Mouse (Mus musculus) CH12.LX (cell line): Measurements from ENCODE around the gene Rab29. TPM values are rescaled to one million over a fixed set of nuclear protein-coding genes. Genes with fewer than 3 reads are reported as not detected.
A peak's percentile ranks its signal among the peaks of the same experiment; 100 is the strongest.

Source experiments
- DNase-seq: peaks from one replicate; pipeline ENCODE4 v3.0.0-alpha.2; 2013; ENCODE audit errors: extremely low read depth
- H3K27ac ChIP-seq: 2 replicates; pipeline ENCODE4 v1.5.1; 2012; ENCODE audit warnings: low read depth, mild to moderate bottlenecking, control low read depth, moderate library complexity; ENCODE audit not compliant: insufficient read depth
- H3K27me3 ChIP-seq: replicated peaks from 2 replicates; pipeline ENCODE3; 2012; ENCODE audit warnings: inconsistent platforms
- H3K36me3 ChIP-seq, 2 experiments: replicated peaks in 1 of 2; 2 replicates each; pipeline versions ENCODE3 to v1.6.1; 2012; ENCODE audit warnings: inconsistent platforms in 1 of 2, low read length in 1 of 2, mild to moderate bottlenecking in 1 of 2, mixed read lengths in 1 of 2, moderate library complexity in 1 of 2; ENCODE audit not compliant: control insufficient read depth in 1 of 2, insufficient read depth in 1 of 2
- H3K4me1 ChIP-seq, 2 experiments: 2 replicates each; pipeline ENCODE4 v1.6.1; 2012; ENCODE audit warnings: inconsistent platforms in 1 of 2, moderate library complexity in 1 of 2; ENCODE audit not compliant: insufficient read depth in 2 of 2, control insufficient read depth in 1 of 2
- H3K4me2 ChIP-seq: 2 replicates; pipeline ENCODE4 v1.6.1; 2012; ENCODE audit warnings: low read depth, mild to moderate bottlenecking, control low read depth; ENCODE audit not compliant: poor library complexity, insufficient read depth, severe bottlenecking
- H3K4me3 ChIP-seq, 3 experiments: fragments of 150-350 bp in 1 of 3; sonication (generic) in 1 of 3; replicated peaks in 1 of 3; 2 replicates each; pipeline versions ENCODE3 to v1.5.1; 2011 to 2012; ENCODE audit warnings: low read depth in 2 of 3, low read length in 2 of 3, mild to moderate bottlenecking in 2 of 3, moderate library complexity in 2 of 3, control low read depth in 1 of 3, improper control_type of control experiment in 1 of 3, inconsistent platforms in 1 of 3, mixed read lengths in 1 of 3; ENCODE audit not compliant: poor library complexity in 1 of 3
- H3K79me2 ChIP-seq: replicated peaks from 2 replicates; pipeline ENCODE4 v1.6.1; 2012; ENCODE audit warnings: mild to moderate bottlenecking, moderate library complexity; ENCODE audit not compliant: control insufficient read depth, poor library complexity, insufficient read depth, severe bottlenecking; ENCODE audit errors: extremely low read depth
- H3K9ac ChIP-seq: 2 replicates; pipeline ENCODE4 v1.6.1; 2012; ENCODE audit warnings: low read depth, mild to moderate bottlenecking, control low read depth, moderate library complexity; ENCODE audit not compliant: insufficient read depth
- H3K9me3 ChIP-seq: replicated peaks from 2 replicates; pipeline ENCODE3; 2012; ENCODE audit warnings: low read length, inconsistent platforms, mixed read lengths
- BHLHE40 ChIP-seq: IDR thresholded peaks from 2 replicates; pipeline ENCODE4 v1.6.1; 2011; ENCODE audit warnings: mild to moderate bottlenecking, low read depth, low read length, improper control_type of control experiment
- CHD2 ChIP-seq: IDR thresholded peaks from 2 replicates; pipeline ENCODE4 v1.6.1; 2011; ENCODE audit warnings: low read length, improper control_type of control experiment
- E2F4 ChIP-seq: IDR thresholded peaks from 2 replicates; pipeline ENCODE4 v1.6.1; 2011; ENCODE audit warnings: low read depth, low read length, improper control_type of control experiment; ENCODE audit not compliant: insufficient replicate concordance
- ELF1 ChIP-seq: IDR thresholded peaks from 2 replicates; pipeline ENCODE4 v1.6.1; 2014; ENCODE audit warnings: low read depth, mild to moderate bottlenecking, inconsistent platforms, low read length, improper control_type of control experiment
- HCFC1 ChIP-seq: IDR thresholded peaks from 2 replicates; pipeline ENCODE4 v1.6.1; 2012; ENCODE audit warnings: low read depth, mild to moderate bottlenecking, inconsistent platforms, low read length, improper control_type of control experiment
- KAT2A ChIP-seq: IDR thresholded peaks from 2 replicates; pipeline ENCODE4 v1.6.1; 2012; ENCODE audit warnings: low read length, improper control_type of control experiment, inconsistent platforms; ENCODE audit not compliant: insufficient replicate concordance
- MAX ChIP-seq: IDR thresholded peaks from 2 replicates; pipeline ENCODE4 v1.6.1; 2011; ENCODE audit warnings: low read length, improper control_type of control experiment
- MAZ ChIP-seq: IDR thresholded peaks from 2 replicates; pipeline ENCODE4 v1.6.1; 2012; ENCODE audit warnings: low read depth, mild to moderate bottlenecking, inconsistent platforms, low read length, improper control_type of control experiment, moderate library complexity
- MEF2A ChIP-seq: IDR thresholded peaks from 2 replicates; pipeline ENCODE4 v1.6.1; 2014; ENCODE audit warnings: low read depth, mild to moderate bottlenecking, inconsistent platforms, low read length, improper control_type of control experiment, borderline replicate concordance
- MXI1 ChIP-seq: IDR thresholded peaks from 2 replicates; pipeline ENCODE4 v1.6.1; 2011; ENCODE audit warnings: mild to moderate bottlenecking, low read depth, low read length, improper control_type of control experiment
- MYC ChIP-seq: IDR thresholded peaks from 2 replicates; pipeline ENCODE4 v1.6.1; 2011; ENCODE audit warnings: low read depth, mild to moderate bottlenecking, improper control_type of control experiment, low read length
- NELFE ChIP-seq: IDR thresholded peaks from 2 replicates; pipeline ENCODE4 v1.6.1; 2011; ENCODE audit warnings: low read depth, low read length, improper control_type of control experiment
- NRF1 ChIP-seq: IDR thresholded peaks from 2 replicates; pipeline ENCODE4 v1.6.1; 2014; ENCODE audit warnings: low read depth, mild to moderate bottlenecking, inconsistent platforms, low read length, improper control_type of control experiment, moderate library complexity
- PAX5 ChIP-seq: IDR thresholded peaks from 2 replicates; pipeline ENCODE4 v1.6.1; 2012; ENCODE audit warnings: low read length, inconsistent platforms, mixed read lengths
- POLR2A ChIP-seq: IDR thresholded peaks from 2 replicates; pipeline ENCODE4 v1.6.1; 2011; ENCODE audit warnings: low read depth, mild to moderate bottlenecking, improper control_type of control experiment, low read length
- POLR2AphosphoS2 ChIP-seq: IDR thresholded peaks from 2 replicates; pipeline ENCODE4 v1.6.1; 2011; ENCODE audit warnings: low read depth, low read length, improper control_type of control experiment
- RCOR1 ChIP-seq: conservative IDR thresholded peaks from 2 replicates; pipeline ENCODE4 v1.6.1; 2012; ENCODE audit warnings: low read depth, mild to moderate bottlenecking, inconsistent platforms, low read length, improper control_type of control experiment
- SIN3A ChIP-seq: IDR thresholded peaks from 2 replicates; pipeline ENCODE4 v1.6.1; 2012; ENCODE audit warnings: low read length, improper control_type of control experiment, inconsistent platforms
- TBP ChIP-seq: conservative IDR thresholded peaks from 2 replicates; pipeline ENCODE4 v1.6.1; 2011; ENCODE audit warnings: low read depth, low read length, improper control_type of control experiment
- TCF12 ChIP-seq: IDR thresholded peaks from 2 replicates; pipeline ENCODE4 v1.6.1; 2014; ENCODE audit warnings: low read depth, mild to moderate bottlenecking, inconsistent platforms, low read length, improper control_type of control experiment
- UBTF ChIP-seq: IDR thresholded peaks from 2 replicates; pipeline ENCODE4 v1.6.1; 2012; ENCODE audit warnings: low read depth, mild to moderate bottlenecking, inconsistent platforms, low read length, improper control_type of control experiment, moderate library complexity
- USF1 ChIP-seq: IDR thresholded peaks from 2 replicates; pipeline ENCODE4 v1.6.1; 2014; ENCODE audit warnings: low read depth, mild to moderate bottlenecking, inconsistent platforms, low read length, improper control_type of control experiment
- USF2 ChIP-seq: conservative IDR thresholded peaks from 2 replicates; pipeline ENCODE4 v1.6.1; 2011; ENCODE audit warnings: low read depth, low read length, improper control_type of control experiment
- ZC3H11A ChIP-seq: IDR thresholded peaks from 2 replicates; pipeline ENCODE4 v1.6.1; 2012; ENCODE audit warnings: low read depth, mild to moderate bottlenecking, inconsistent platforms, low read length, improper control_type of control experiment
- ZKSCAN1 ChIP-seq: IDR thresholded peaks from 2 replicates; pipeline ENCODE4 v1.6.1; 2012; ENCODE audit warnings: low read depth, inconsistent platforms, low read length, improper control_type of control experiment, borderline replicate concordance
- ZMIZ1 ChIP-seq: IDR thresholded peaks from 2 replicates; pipeline ENCODE4 v1.6.1; 2012; ENCODE audit warnings: low read depth, mild to moderate bottlenecking, inconsistent platforms, low read length, improper control_type of control experiment
- ZNF384 ChIP-seq: IDR thresholded peaks from 2 replicates; pipeline ENCODE4 v1.6.1; 2012; ENCODE audit warnings: low read depth, low read length, improper control_type of control experiment, inconsistent platforms
- dilution Hi-C: fragments of 300-500 bp; cut with MboI; formaldehyde crosslinking; loops from 2 replicates; pipeline ENCODE4 v1.14.3; 2020; ENCODE audit warnings: low sequenced_read_pairs; ENCODE audit not compliant: extremely low pct_unique_long_range_greater_than_20kb, extremely low pct_ligation_motif_present
- in situ Hi-C: fragments of 300-500 bp; cut with MboI; formaldehyde crosslinking; loops from 3 replicates; pipeline ENCODE4 v1.14.3; 2019; ENCODE audit warnings: low sequenced_read_pairs, low pct_ligation_motif_present, low pct_unique_long_range_greater_than_20kb, mixed read lengths
- polyA plus RNA-seq: library from polyadenylated mRNA; unstranded; fragments of >175 nt; gene quantifications from 2 replicates; pipeline ENCODE4 v1.2.1, GENCODE M21; 2012; ENCODE audit warnings: low read depth; ENCODE audit not compliant: insufficient read length
- total RNA-seq, 2 experiments: library from RNA; depleted of rRNA; stranded (reverse); fragments of 300-350 nt in 1 of 2; fragments of >200 nt in 1 of 2; gene quantifications; 2 replicates each; pipeline ENCODE4 v1.2.3; 2012 to 2014

Rab29 gene
- total and polyA plus RNA-seq, 3 experiments = 10.8 to 16.4 (median 14.8) TPM

- TF ChIP-seq E2F4 = peak; percentile 99
- no peak for TF ChIP-seq USF2
- peak; percentile 70; the same call in 1 of the 2 replicates for TF ChIP-seq TBP
- TF ChIP-seq ELF1 = peak; percentile 46; the same call in 1 of the 2 replicates
- no peak for TF ChIP-seq UBTF
- no peak for TF ChIP-seq RCOR1
- peak; percentile 100 for TF ChIP-seq ZC3H11A
- no peak for TF ChIP-seq MXI1
- TF ChIP-seq KAT2A = peak; percentile 78; the same call in 1 of the 2 replicates
- TF ChIP-seq ZNF384 = no peak
- peak; percentile 88 for TF ChIP-seq MAX
- TF ChIP-seq ZKSCAN1 = no peak
- 0 out of 2 replicates have a peak, but pooled peaks have one; percentile 55 for TF ChIP-seq MAZ
- peak; percentile 66 for TF ChIP-seq POLR2A
- peak; percentile 36; the same call in 1 of the 2 replicates for TF ChIP-seq SIN3A
- TF ChIP-seq PAX5 = no peak
- peak; percentile 75 for TF ChIP-seq MYC
- 0 out of 2 replicates have a peak, but pooled peaks have one; percentile 13 for TF ChIP-seq MEF2A
- peak; percentile 86 for TF ChIP-seq HCFC1
- TF ChIP-seq NRF1 = peak; percentile 47
- TF ChIP-seq POLR2AphosphoS2 = no peak
- 0 out of 2 replicates have a peak, but pooled peaks have one; percentile 43 for TF ChIP-seq TCF12
- no peak; the same call in 1 of the 2 replicates for TF ChIP-seq ZMIZ1
- TF ChIP-seq NELFE = peak; percentile 73
- 0 out of 2 replicates have a peak, but pooled peaks have one; percentile 26 for TF ChIP-seq USF1
- peak; percentile 88 for TF ChIP-seq CHD2
- peak; percentile 66 for TF ChIP-seq BHLHE40
- TF ChIP-seq, all 38 proteins: peak for 18
- dilution Hi-C loops = no loop called here
- DNase-seq = peak; percentile 99
These were observed 43.1 kb downstream of the Rab29 start, which contains the start of gene Nucks1 for GRCm38 (mm10) chr1:131910001-131910648. TSS of gene Nucks1 (plus strand) at chr1:131910534.

More at GRCm38 (mm10) chr1:131910001-131910648, 43.1 kb downstream of the Rab29 start, which contains the start of gene Nucks1:
- Histone ChIP-seq H3K4me3 (peak within 1 kb of the TSS; percentile 85 to 92 (median 89)), H3K4me1 (peaks cover 4 to 30% of the 10 kb centered on the region in 2 experiments), H3K27ac (peak within 1 kb of the TSS; percentile 76), H3K27me3 (no peaks in the 10 kb centered on the region), H3K36me3 (peaks cover 3 to 6% of the 10 kb centered on the region in 2 experiments), H3K9ac (peak within 1 kb of the TSS; percentile 96), H3K9me3 (no peaks in the 10 kb centered on the region), H3K79me2 (peaks cover 43% of the 10 kb centered on the region), H3K4me2 (peak within 1 kb of the TSS; percentile 94)
- in situ Hi-C loops = no loop called here
